Mouse (Mus musculus) liver, embryonic 14 days (tissue): ENCODE results near the gene Litaf. TPM values are rescaled to one million over a fixed set of nuclear protein-coding genes. Genes with fewer than 3 reads are reported as not detected.

Source experiments
- polyA plus RNA-seq: library from polyadenylated mRNA; depleted of rRNA; stranded (reverse); fragments of >200 nt; gene quantifications from 2 replicates; pipeline ENCODE4 v1.2.3, GENCODE M21; 2012; rRNA removed

Litaf gene
- polyA plus RNA-seq = 10.7 and 15.4 TPM in 2 replicates

GRCm38 (mm10) chr16:11066029-11066832 is at the start of gene Litaf:
Litaf (minus strand) TSS chr16:11066157.

GRCm38 (mm10) chr16:11060645-11061044 is 5.3 kb downstream of the Litaf start, which contains the start of gene Snn:
Snn (plus strand) TSS chr16:11060945.

Other genes with a start within 250 kb of the Litaf start
- gene Rmi2, start 231.1 kb downstream of the Litaf start, polyA plus RNA-seq = 2.8 and 2.9 TPM in 2 replicates
- gene Snn, start 5.2 kb downstream of the Litaf start, polyA plus RNA-seq = 2.2 and 2.4 TPM in 2 replicates
- gene Txndc11, start 68.5 kb upstream of the Litaf start, polyA plus RNA-seq = 8.3 and 9.6 TPM in 2 replicates
- 58.7 and 64.6 TPM in 2 replicates for gene Zc3h7a, start 110.2 kb upstream of the Litaf start, polyA plus RNA-seq
- gene Rsl1d1, start 137.2 kb upstream of the Litaf start, polyA plus RNA-seq = 49.0 and 54.7 TPM in 2 replicates
- gene Gspt1, start 188.2 kb upstream of the Litaf start, polyA plus RNA-seq = 44.3 and 44.6 TPM in 2 replicates
- 0.08 TPM in 1 of 2 replicates, not detected in the other for gene Tnfrsf17, start 247.7 kb upstream of the Litaf start, polyA plus RNA-seq